29 mouse cellular contexts compared by ENCODE assay signal in the genomic region with DNA sequence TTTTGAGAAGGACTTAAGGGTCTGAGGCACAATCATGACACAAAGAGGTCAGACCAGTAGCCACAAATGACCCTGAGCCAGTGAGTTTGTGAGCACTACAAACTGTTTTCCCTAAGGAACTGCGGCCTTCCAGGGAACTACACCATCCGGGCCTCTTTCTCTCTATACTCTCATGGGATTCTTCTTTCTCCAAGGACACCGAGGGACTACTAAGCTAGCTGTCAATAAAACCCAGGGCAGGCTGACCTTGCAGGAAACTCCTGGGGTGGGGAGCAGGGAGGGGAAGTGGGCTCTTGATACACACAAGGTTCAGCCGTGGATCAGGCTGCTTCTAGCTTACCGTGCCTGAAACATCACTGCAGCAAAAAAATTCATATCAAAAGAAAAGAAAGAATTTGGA. TPM values are rescaled to one million over a fixed set of nuclear protein-coding genes. Genes with fewer than 3 reads are reported as not detected.
DNase-seq lines count a peak whose midpoint lies in the region; ATAC-seq lines count a peak whose summit lies in the region.
"Had no signal": no experiment of that assay in that cellular context is flagged by ENCODE, and none has a peak within 500 bp of the region (broad histone marks: within the 10 kb centered on the region; RNA-seq: fewer than 3 reads in every experiment).

No protein-coding gene starts in this region.

- 62% methylated on average over 5 of the region's 5 CpGs for WGBS in heart, embryonic 12.5 days

- H3K27me3 ChIP-seq in heart, embryonic 12.5 days (replicated peaks): no peaks in the 10 kb centered on the region
- H3K27me3 ChIP-seq: embryonic facial prominence, embryonic 13.5 days; embryonic facial prominence, embryonic 15.5 days; forebrain, embryonic 12.5 days had no signal

- DNase-seq in adrenal gland, postnatal 10 days: peak; percentile 33
- no peak for DNase-seq in adrenal gland, postnatal 25 days
- DNase-seq in heart, adult 11 months: peak; percentile 76
- peak; percentile 68 for DNase-seq in ovary, adult 18-20 months (ENCODE audit: low spot score)
- DNase-seq in ovary, postnatal 14 days (ENCODE audit: low spot score): no peak
- DNase-seq: adrenal gland, adult 2 months; cerebellum, adult 11 months; cerebellum, adult 18-20 months; cerebellum, adult 8-10 months; cerebellum, adult 9-11 months; cerebellum, postnatal 14 days; cerebellum, postnatal 36 days; embryo, embryonic 11 days had no signal

- H3K4me1 ChIP-seq in heart, embryonic 12.5 days (replicated peaks): 0 out of 2 replicates have a peak, but pooled peaks cover 4% of the 10 kb centered on the region
- H3K4me1 ChIP-seq: embryonic facial prominence, embryonic 15.5 days; forebrain, embryonic 10.5 days; forebrain, embryonic 12.5 days had no signal

- no peak overlapping the region for H3K4me2 ChIP-seq in heart, embryonic 12.5 days
- H3K4me2 ChIP-seq: embryonic facial prominence, embryonic 13.5 days; embryonic facial prominence, embryonic 15.5 days; forebrain, embryonic 12.5 days had no signal

- H3K36me3 ChIP-seq in heart, embryonic 12.5 days: peaks cover 86% of the 10 kb centered on the region
- H3K36me3 ChIP-seq: embryonic facial prominence, embryonic 13.5 days; embryonic facial prominence, embryonic 15.5 days; forebrain, embryonic 10.5 days; forebrain, embryonic 12.5 days had no signal

- H3K9ac ChIP-seq in heart, embryonic 12.5 days: no peak overlapping the region
- H3K9ac ChIP-seq: embryonic facial prominence, embryonic 13.5 days; embryonic facial prominence, embryonic 15.5 days; forebrain, embryonic 12.5 days had no signal

- H3K4me3 ChIP-seq in heart, embryonic 12.5 days: no peak overlapping the region
- H3K4me3 ChIP-seq: embryonic facial prominence, embryonic 13.5 days; embryonic facial prominence, embryonic 15.5 days; erythroblast, embryonic 14.5 days; forebrain, embryonic 10.5 days; forebrain, embryonic 12.5 days had no signal

- H3K9me3 ChIP-seq in heart, embryonic 12.5 days (replicated peaks): no peaks in the 10 kb centered on the region
- H3K9me3 ChIP-seq: embryonic facial prominence, embryonic 13.5 days; embryonic facial prominence, embryonic 15.5 days; forebrain, embryonic 10.5 days; forebrain, embryonic 12.5 days had no signal

- no peak overlapping the region for H3K27ac ChIP-seq in heart, embryonic 12.5 days (ENCODE audit: poor library complexity, severe bottlenecking)
- H3K27ac ChIP-seq: embryonic facial prominence, embryonic 13.5 days; embryonic facial prominence, embryonic 15.5 days; forebrain, embryonic 10.5 days; forebrain, embryonic 12.5 days had no signal

- no peak for ATAC-seq in heart, embryonic 12.5 days (ENCODE audit: insufficient number of reproducible peaks, low FRiP score)
- ATAC-seq: forebrain, embryonic 14.5 days; forebrain, embryonic 16.5 days had no signal

RNA-seq across cellular contexts. Expression of a gene that starts 36.4 kb away (rescaled TPM):
- total RNA-seq in adrenal gland, postnatal 10 days (2021): not detected
- total RNA-seq in adrenal gland, postnatal 25 days (2021): not detected in 2 replicates
- not detected in 2 replicates for polyA plus RNA-seq in heart, embryonic 12.5 days (2016; fragmentation: Nextera tagmentation; extraction: Ambion mirVana)
- total RNA-seq: adrenal gland, adult 2 months; adrenal gland, postnatal 4 days; common myeloid progenitor, adult 5-6 weeks; ES-E14; MEL had no signal
- polyA plus RNA-seq: adrenal gland, adult 2 months; brain, embryonic 14.5 days; C2C12; embryonic facial prominence, embryonic 11.5 days; embryonic facial prominence, embryonic 13.5 days; embryonic facial prominence, embryonic 15.5 days; erythroblast, embryonic 14.5 days; forebrain, embryonic 10.5 days; forebrain, embryonic 12.5 days; forebrain, embryonic 14.5 days; forebrain, embryonic 16.5 days; frontal cortex, adult 2 months had no signal

RNA-seq across cellular contexts. Expression of a gene that starts 52.9 kb away (rescaled TPM):
- total RNA-seq in adrenal gland, postnatal 10 days (2021): 1 to 10 TPM; 7.2 to 9.3 TPM
- total RNA-seq in adrenal gland, postnatal 25 days (2021): 9.6 and 11.6 TPM in 2 replicates
- polyA plus RNA-seq in heart, embryonic 12.5 days (2016; fragmentation: Nextera tagmentation; extraction: Ambion mirVana): 24.6 and 25.1 TPM in 2 replicates

Comparison
In these comparisons a context has a peak if more than half of its experiments do, and no peak if none do; other contexts are left out.
1. DNase-seq: peak in adrenal gland, postnatal 10 days (single experiment), heart, adult 11 months (single experiment) and ovary, adult 18-20 months (single experiment); none in adrenal gland, postnatal 25 days (single experiment) and ovary, postnatal 14 days (single experiment).